Comparison of ENCODE assay signal across 22 mouse cellular contexts in the genomic region with DNA sequence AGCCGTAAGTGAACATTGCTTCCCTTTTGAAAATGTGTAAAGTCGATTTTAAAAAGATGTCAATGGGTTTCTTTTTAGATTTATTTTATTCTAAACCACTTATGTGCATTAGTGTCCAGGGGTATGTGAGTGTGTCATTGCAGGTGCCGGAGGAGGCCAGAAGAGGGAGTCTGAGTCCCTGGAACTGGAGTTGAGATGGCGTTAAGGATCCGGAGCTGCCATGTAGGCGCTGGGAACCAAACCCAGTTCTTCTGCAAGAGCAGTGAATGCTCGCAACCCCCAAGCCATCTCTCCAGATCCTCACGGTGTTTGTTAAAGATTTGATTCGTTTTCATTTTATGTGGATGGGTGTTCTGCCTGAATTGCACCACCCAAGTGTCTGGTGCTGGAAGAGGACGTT. TPM values are rescaled to one million over a fixed set of nuclear protein-coding genes. Genes with fewer than 3 reads are reported as not detected.
DNase-seq lines count a peak whose midpoint lies in the region; ATAC-seq and TF ChIP-seq lines count a peak whose summit lies in the region.
"Had no signal": no experiment of that assay in that cellular context is flagged by ENCODE, and none has a peak within 500 bp of the region (broad histone marks: within the 10 kb centered on the region; RNA-seq: fewer than 3 reads in every experiment).

No protein-coding gene starts in this region.

- H3K4me1 ChIP-seq in kidney, adult 2 months (ENCODE audit: control insufficient read depth, insufficient read depth, low read length): no peaks in the 10 kb centered on the region
- no peaks in the 10 kb centered on the region for H3K4me1 ChIP-seq in E14TG2a.4 (replicated peaks; ENCODE audit: low read depth, low read length)
- no peaks in the 10 kb centered on the region for H3K4me1 ChIP-seq in hindbrain, postnatal 0 days (ENCODE audit: insufficient read depth, low read length)
- no peaks in the 10 kb centered on the region for H3K4me1 ChIP-seq in midbrain, embryonic 13.5 days (replicated peaks)
- H3K4me1 ChIP-seq: embryonic facial prominence, embryonic 15.5 days; forebrain, embryonic 10.5 days; heart, embryonic 10.5 days; hindbrain, embryonic 12.5 days had no signal

- no peak overlapping the region for H3K4me3 ChIP-seq in kidney, adult 2 months (ENCODE audit: insufficient read depth, low read depth, low read length)
- no peak overlapping the region for H3K4me3 ChIP-seq in E14TG2a.4 (replicated peaks; ENCODE audit: low read length)
- H3K4me3 ChIP-seq in hindbrain, postnatal 0 days (ENCODE audit: low read length): no peak overlapping the region
- H3K4me3 ChIP-seq in midbrain, embryonic 13.5 days (replicated peaks): no peak overlapping the region
- H3K4me3 ChIP-seq: embryonic facial prominence, embryonic 15.5 days; erythroblast, embryonic 14.5 days; forebrain, embryonic 10.5 days; heart, embryonic 10.5 days; hindbrain, embryonic 12.5 days had no signal

- H3K4me2 ChIP-seq in hindbrain, postnatal 0 days (ENCODE audit: low read depth, low read length): no peak overlapping the region
- no peak overlapping the region for H3K4me2 ChIP-seq in midbrain, embryonic 13.5 days (replicated peaks)
- H3K4me2 ChIP-seq: embryonic facial prominence, embryonic 15.5 days; hindbrain, embryonic 12.5 days had no signal

- no peak for ATAC-seq in hindbrain, postnatal 0 days
- ATAC-seq in midbrain, embryonic 13.5 days: no peak
- ATAC-seq: forebrain, embryonic 14.5 days; hindbrain, embryonic 16.5 days had no signal

- TF ChIP-seq CTCF in kidney, adult 2 months (conservative IDR thresholded peaks at IDR 0.05; ENCODE audit: insufficient read depth, insufficient read length, low read depth, low read length): 0 out of 2 replicates have a peak, but pooled peaks have one; percentile 1
- TF ChIP-seq CTCF in E14TG2a.4 (conservative IDR thresholded peaks at IDR 0.05; ENCODE audit: low read length): peak; percentile 11; the same call in 1 of the 2 replicates
- TF ChIP-seq CTCF in hindbrain, postnatal 0 days (IDR thresholded peaks at IDR 0.05; ENCODE audit: low read depth): no peak

- H3K36me3 ChIP-seq in kidney, adult 2 months (ENCODE audit: control insufficient read depth, insufficient read depth, low read length): no peaks in the 10 kb centered on the region
- no peaks in the 10 kb centered on the region for H3K36me3 ChIP-seq in E14TG2a.4 (ENCODE audit: insufficient read depth, low read length)
- no peaks in the 10 kb centered on the region for H3K36me3 ChIP-seq in hindbrain, postnatal 0 days (ENCODE audit: insufficient read depth, low read length)
- H3K36me3 ChIP-seq in midbrain, embryonic 13.5 days: no peaks in the 10 kb centered on the region
- H3K36me3 ChIP-seq: embryonic facial prominence, embryonic 15.5 days; forebrain, embryonic 10.5 days; heart, embryonic 10.5 days; hindbrain, embryonic 12.5 days had no signal

- H3K9me3 ChIP-seq in E14TG2a.4 (ENCODE audit: low read length): no peaks in the 10 kb centered on the region
- H3K9me3 ChIP-seq in hindbrain, postnatal 0 days (ENCODE audit: low read length): no peaks in the 10 kb centered on the region
- H3K9me3 ChIP-seq in midbrain, embryonic 13.5 days: no peaks in the 10 kb centered on the region; the same call in 1 of the 2 replicates
- H3K9me3 ChIP-seq: embryonic facial prominence, embryonic 15.5 days; heart, embryonic 10.5 days; hindbrain, embryonic 12.5 days had no signal

- no peak for TF ChIP-seq POLR2A in kidney, adult 2 months (IDR thresholded peaks at IDR 0.05; ENCODE audit: low read depth, low read length)

- WGBS in kidney, adult 2 months: 96% methylated on average over 10 of the region's 10 CpGs
- 97% methylated on average over 10 of the region's 10 CpGs for WGBS in hindbrain, postnatal 0 days
- 91% methylated on average over 10 of the region's 10 CpGs for WGBS in midbrain, embryonic 13.5 days

- H3K9ac ChIP-seq in hindbrain, postnatal 0 days (replicated peaks; ENCODE audit: low read length): no peak overlapping the region
- H3K9ac ChIP-seq in midbrain, embryonic 13.5 days (replicated peaks): no peak overlapping the region
- H3K9ac ChIP-seq: embryonic facial prominence, embryonic 15.5 days; hindbrain, embryonic 12.5 days had no signal

- H3K27ac ChIP-seq in kidney, adult 2 months (ENCODE audit: insufficient read depth, low read depth, low read length): no peak overlapping the region
- H3K27ac ChIP-seq in hindbrain, postnatal 0 days: no peak overlapping the region
- no peak overlapping the region for H3K27ac ChIP-seq in midbrain, embryonic 13.5 days
- H3K27ac ChIP-seq: embryonic facial prominence, embryonic 15.5 days; forebrain, embryonic 10.5 days; heart, embryonic 10.5 days; hindbrain, embryonic 12.5 days had no signal

- H3K27me3 ChIP-seq in kidney, adult 2 months (replicated peaks; ENCODE audit: control insufficient read depth, insufficient read depth, low read length): no peaks in the 10 kb centered on the region
- no peaks in the 10 kb centered on the region for H3K27me3 ChIP-seq in E14TG2a.4 (ENCODE audit: insufficient read depth, low read length)
- H3K27me3 ChIP-seq in hindbrain, postnatal 0 days (ENCODE audit: insufficient read depth, low read length): no peaks in the 10 kb centered on the region
- no peaks in the 10 kb centered on the region for H3K27me3 ChIP-seq in midbrain, embryonic 13.5 days
- H3K27me3 ChIP-seq: CH12.LX; embryonic facial prominence, embryonic 15.5 days; hindbrain, embryonic 12.5 days had no signal

- DNase-seq in kidney, adult 2 months: no peak
- no peak for DNase-seq in kidney, adult 9 months
- peak; percentile 37 for DNase-seq in ES-CJ7 (ENCODE audit: low read depth, low spot score)
- DNase-seq in ZHBTc4 (ENCODE audit: low read depth, low spot score): peak; percentile 35
- no peak for DNase-seq in hindbrain, postnatal 0 days (ENCODE audit: low spot score)
- DNase-seq: adrenal gland, postnatal 10 days; cerebellum, adult 11 months; cerebellum, adult 8-10 months; cerebellum, postnatal 14 days; embryo, embryonic 11 days; heart, postnatal 10 days; heart, postnatal 4 days had no signal

RNA-seq across cellular contexts. Expression of gene Cyth3, which starts 39.2 kb away (rescaled TPM):
- polyA plus RNA-seq in kidney, adult 2 months (2012; rRNA removed): 22.8 and 25.0 TPM in 2 replicates
- total RNA-seq in hindbrain, postnatal 0 days (2014; rRNA removed): 43.3 and 43.6 TPM in 2 replicates
- polyA plus RNA-seq in hindbrain, postnatal 0 days (2015; fragmentation: Nextera tagmentation; extraction: Ambion mirVana): 35.5 and 36.3 TPM in 2 replicates
- polyA plus RNA-seq in midbrain, embryonic 13.5 days (2015; fragmentation: Nextera tagmentation; extraction: Ambion mirVana): 29.2 and 31.5 TPM in 2 replicates

RNA-seq across cellular contexts. Expression of gene Rac1, which starts 55.2 kb away (rescaled TPM):
- polyA plus RNA-seq in kidney, adult 2 months (2012; rRNA removed): 259 and 277 TPM in 2 replicates
- 143 and 148 TPM in 2 replicates for total RNA-seq in hindbrain, postnatal 0 days (2014; rRNA removed)
- 412 and 436 TPM in 2 replicates for polyA plus RNA-seq in hindbrain, postnatal 0 days (2015; fragmentation: Nextera tagmentation; extraction: Ambion mirVana)
- 334 and 373 TPM in 2 replicates for polyA plus RNA-seq in midbrain, embryonic 13.5 days (2015; fragmentation: Nextera tagmentation; extraction: Ambion mirVana)

Comparison
In these comparisons a context has a peak if more than half of its experiments do, and no peak if none do; other contexts are left out.
1. DNase-seq: peak in ES-CJ7 (single experiment) and ZHBTc4 (single experiment); none in kidney, adult 2 months (single experiment), kidney, adult 9 months (single experiment) and hindbrain, postnatal 0 days (single experiment).